Mouse (Mus musculus): ENCODE data around the gene Rorb.

DNA sequence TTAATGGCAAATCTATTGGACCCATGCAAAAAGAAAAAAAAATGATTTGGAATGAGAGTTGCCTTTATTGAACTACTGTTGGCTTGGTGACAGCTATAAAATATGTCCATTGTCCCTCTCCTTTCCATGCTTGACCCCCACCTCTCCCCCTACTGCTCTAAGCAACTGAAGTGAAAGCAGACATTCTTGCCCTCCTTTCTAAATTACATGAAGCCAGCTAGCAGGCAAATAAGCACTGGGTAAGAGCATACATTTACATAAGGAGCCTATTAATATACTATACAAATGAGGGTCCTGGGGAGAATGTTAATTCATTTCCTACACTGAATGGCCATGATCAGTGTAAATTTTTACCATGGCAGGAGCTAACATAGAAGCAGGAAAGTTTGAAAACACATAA is 212.8 kb downstream of the Rorb start:
- TF ChIP-seq CTCF (IDR thresholded peaks at IDR 0.05; ENCODE audit: insufficient read depth, low read length), result no peak
- TF ChIP-seq POLR2A (IDR thresholded peaks at IDR 0.05; ENCODE audit: borderline replicate concordance, extremely low read depth, low read depth, low read length), result no peak
